Mouse (Mus musculus) gastrocnemius, adult 2 months (tissue): ENCODE measurements around the gene Hcfc1r1. TPM values are rescaled to one million over a fixed set of nuclear protein-coding genes. Genes with fewer than 3 reads are reported as not detected.
A peak's percentile ranks its signal among the peaks of the same experiment; 100 is the strongest.

Experiments
- DNase-seq: peaks from one replicate; pipeline ENCODE4 v3.0.0; 2022
- H3K27ac ChIP-seq: fragments of 200-600 bp; 2 replicates; pipeline ENCODE4 v1.8.1; 2022; ENCODE audit warnings: mild to moderate bottlenecking
- H3K4me3 ChIP-seq: fragments of 200-600 bp; 2 replicates; pipeline ENCODE4 v1.8.1; 2022; ENCODE audit warnings: mild to moderate bottlenecking, moderate library complexity
- CTCF ChIP-seq: fragments of 200-600 bp; IDR thresholded peaks from 2 replicates; pipeline ENCODE4 v1.8.1; 2022; ENCODE audit warnings: antibody characterized with exemption, mild to moderate bottlenecking, moderate library complexity
- intact Hi-C: fragments of 180-260 bp; cut with DNase I; formaldehyde crosslinking; loops from one replicate; pipeline ENCODE4 v1.15.1; 2025
- total RNA-seq, 2 experiments: library from RNA; stranded (reverse); gene quantifications; 2 replicates each; pipeline ENCODE4 v1.2.3; 2021

Gene Hcfc1r1
- total RNA-seq, 2 experiments from 2014 or later, result 112 to 137 TPM

DNA sequence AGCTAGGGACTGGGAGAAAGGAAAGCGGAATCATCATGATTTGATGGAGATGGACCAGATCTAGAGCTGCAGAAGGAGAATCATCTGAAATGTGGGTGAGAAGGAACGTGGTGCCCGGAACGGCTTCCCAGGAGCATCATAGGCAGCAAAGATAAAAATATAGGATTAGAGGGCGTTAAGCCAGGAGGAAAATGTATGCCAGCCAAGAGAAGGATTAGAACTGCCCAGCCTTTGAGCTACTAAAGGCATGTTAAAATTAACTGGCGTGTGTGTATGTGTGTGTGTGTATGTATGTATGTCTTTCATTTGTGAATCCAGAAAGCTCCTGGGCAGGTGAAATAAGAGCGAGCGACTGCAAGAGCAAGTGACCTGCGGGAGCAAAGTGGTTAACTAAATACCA is 29.9 kb downstream of the Hcfc1r1 start:
- no peak for TF ChIP-seq CTCF
- intact Hi-C loops, result loop anchor here (2.0 kb wide), 1 partner anchor 26 kb away; the partner anchor contains the start of gene Tnfrsf12a
- Histone ChIP-seq H3K4me3 (no peak overlapping the region), H3K27ac (no peak overlapping the region)
- no peak for DNase-seq

DNA sequence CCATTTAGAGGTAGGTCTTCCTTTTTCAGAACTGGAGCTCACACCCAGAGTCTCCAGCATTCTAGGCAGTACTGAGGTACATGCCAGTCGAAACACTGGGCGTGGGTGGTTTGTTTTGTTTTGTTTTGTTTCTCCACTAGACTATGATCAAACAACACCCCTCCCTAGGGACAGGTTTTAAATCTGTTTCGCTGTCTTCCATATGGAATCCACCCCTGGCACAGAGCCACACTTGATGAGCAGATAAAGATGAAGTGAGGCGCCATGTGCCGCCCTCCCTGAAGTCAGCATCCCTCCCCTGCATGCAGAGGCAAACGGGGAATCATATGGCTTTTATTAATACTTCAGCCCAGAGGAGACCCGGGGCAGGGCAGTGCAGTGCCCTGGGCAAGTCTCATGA is 31.3 kb downstream of the Hcfc1r1 start:
- TF ChIP-seq CTCF, result no peak
- Histone ChIP-seq H3K27ac (no peak overlapping the region), H3K4me3 (no peak overlapping the region)
- intact Hi-C loops, result no loop called here
- DNase-seq, result no peak

DNA sequence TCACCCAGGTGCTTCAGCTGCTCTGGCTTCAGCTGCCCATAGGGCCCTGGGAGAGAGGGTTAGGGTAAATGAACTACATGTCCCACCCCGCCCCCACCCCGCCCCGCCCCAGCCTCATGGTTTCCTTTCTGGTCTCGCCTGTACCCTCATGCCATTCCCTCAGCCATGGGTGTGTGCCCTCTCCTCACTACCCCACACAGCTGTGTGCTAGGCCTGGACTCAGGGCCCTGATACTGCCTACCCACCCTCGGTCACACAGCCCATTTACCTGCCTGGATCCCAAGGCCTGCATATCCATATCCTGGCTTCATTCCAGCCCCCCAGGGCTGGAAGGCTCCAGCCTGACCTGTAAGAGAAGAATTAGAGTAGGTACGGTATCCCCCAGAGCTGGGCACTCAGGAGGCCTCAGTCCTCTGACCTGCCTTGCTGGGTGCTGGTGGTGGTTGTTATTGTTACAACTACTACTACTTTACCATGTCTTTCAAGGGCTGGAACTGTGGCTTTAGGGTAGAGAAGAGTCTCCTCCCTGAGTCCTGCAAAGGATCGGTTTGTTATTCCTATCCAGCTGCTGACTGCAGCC is 32.2 kb downstream of the Hcfc1r1 start:
- Histone ChIP-seq H3K27ac (no peak overlapping the region), H3K4me3 (no peak overlapping the region)
- intact Hi-C loops, result loop anchor here (2.0 kb wide), 1 partner anchor 45 kb away; the partner anchor contains the start of gene Bicdl2
- no peak for DNase-seq
- no peak for TF ChIP-seq CTCF

DNA sequence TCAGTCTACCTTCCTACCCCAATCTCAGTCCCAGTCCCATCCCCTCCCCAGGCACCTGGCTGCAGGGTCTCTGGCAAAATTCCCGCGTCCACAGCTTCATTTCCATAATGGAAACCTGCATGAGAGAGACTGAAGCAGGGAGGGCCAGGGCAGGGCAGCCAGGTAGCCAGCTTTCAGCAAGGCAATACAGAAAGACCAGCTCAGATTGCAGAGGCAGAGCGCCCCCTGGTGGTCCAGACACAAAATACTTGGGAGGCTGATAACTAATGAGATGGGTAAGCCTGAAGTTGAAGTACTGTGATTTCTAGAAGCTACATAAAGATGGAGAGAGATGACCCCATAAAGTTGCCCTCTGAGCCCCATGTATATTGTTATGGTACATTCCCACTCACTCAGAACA is 32.8 kb downstream of the Hcfc1r1 start:
- intact Hi-C loops, result loop anchor here (2.0 kb wide), 1 partner anchor 45 kb away; the partner anchor contains the start of gene Bicdl2
- H3K27ac ChIP-seq, result no peak overlapping the region
- no peak overlapping the region for H3K4me3 ChIP-seq
- peak; percentile 83 for DNase-seq
- TF ChIP-seq CTCF, result peak; percentile 96

DNA sequence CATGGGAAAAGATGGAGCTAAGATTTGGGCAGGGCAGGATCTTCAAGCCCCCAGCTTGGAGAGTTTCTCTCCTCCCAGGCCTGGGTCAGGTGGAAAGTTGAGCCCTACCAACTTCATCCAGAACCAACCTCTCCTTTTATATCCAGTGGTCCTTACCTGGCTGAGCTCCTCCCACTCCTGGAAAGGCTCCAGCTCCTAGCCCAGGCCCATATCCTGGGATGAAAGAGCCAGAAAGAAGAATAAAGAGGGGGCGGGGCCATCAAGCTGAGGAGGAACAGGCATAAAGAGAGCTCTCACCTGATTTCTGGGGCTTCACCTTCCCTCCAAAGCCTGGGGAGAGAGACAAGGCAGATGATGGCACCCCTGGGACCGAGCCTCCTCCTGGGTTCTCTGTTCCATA is 43.6 kb downstream of the Hcfc1r1 start:
- no peak for TF ChIP-seq CTCF
- intact Hi-C loops, result no loop called here
- no peak overlapping the region for H3K4me3 ChIP-seq
- DNase-seq, result no peak
- no peak overlapping the region for H3K27ac ChIP-seq

DNA sequence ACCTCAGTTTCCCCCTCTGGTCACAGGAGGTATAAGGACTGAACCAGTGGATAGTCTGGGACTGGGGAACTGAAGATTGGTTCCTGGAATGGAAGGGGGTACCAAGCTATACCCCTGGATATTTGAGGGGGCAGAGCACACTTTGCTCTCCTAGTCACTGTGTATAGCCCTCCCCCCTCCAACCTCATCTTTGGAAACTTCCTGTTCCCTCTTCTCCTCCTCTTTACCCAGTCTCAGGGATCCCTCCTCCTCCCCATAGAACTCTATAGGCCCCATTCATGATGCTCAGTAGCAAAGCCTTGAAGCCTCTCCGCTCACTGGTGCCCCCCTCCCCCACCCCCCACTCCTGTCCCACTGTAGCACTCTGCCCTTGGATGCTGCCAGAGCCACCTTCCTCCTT is 46.1 kb downstream of the Hcfc1r1 start:
- intact Hi-C loops, result no loop called here
- DNase-seq, result no peak
- no peak overlapping the region for H3K4me3 ChIP-seq
- TF ChIP-seq CTCF, result no peak
- H3K27ac ChIP-seq, result no peak overlapping the region

DNA sequence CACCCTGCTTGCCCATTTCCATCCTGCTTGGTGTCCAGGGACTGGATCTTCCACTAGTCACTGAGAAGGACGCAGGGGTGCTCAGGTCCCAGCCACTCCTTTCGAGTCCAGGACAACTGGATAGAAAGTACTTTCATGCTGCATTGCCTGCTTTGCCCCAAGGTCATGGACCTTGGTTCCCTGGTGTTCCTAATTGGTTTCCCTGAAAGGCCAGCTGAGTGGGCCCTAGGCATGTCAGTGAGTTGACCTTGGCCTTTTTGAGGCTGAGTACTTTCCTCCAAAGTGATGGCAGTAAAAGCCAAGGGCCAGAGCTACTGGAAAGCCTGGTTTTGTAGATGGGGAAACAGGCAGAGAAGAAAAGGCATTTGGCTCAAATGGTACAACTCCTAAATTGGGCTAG is 48.5 kb downstream of the Hcfc1r1 start:
- H3K4me3 ChIP-seq, result no peak overlapping the region
- no peak for TF ChIP-seq CTCF
- intact Hi-C loops, result loop anchor here (10.0 kb wide), 1 partner anchor 527 kb away; the partner anchor contains the start of gene Zfp40
- DNase-seq, result no peak
- no peak overlapping the region for H3K27ac ChIP-seq

DNA sequence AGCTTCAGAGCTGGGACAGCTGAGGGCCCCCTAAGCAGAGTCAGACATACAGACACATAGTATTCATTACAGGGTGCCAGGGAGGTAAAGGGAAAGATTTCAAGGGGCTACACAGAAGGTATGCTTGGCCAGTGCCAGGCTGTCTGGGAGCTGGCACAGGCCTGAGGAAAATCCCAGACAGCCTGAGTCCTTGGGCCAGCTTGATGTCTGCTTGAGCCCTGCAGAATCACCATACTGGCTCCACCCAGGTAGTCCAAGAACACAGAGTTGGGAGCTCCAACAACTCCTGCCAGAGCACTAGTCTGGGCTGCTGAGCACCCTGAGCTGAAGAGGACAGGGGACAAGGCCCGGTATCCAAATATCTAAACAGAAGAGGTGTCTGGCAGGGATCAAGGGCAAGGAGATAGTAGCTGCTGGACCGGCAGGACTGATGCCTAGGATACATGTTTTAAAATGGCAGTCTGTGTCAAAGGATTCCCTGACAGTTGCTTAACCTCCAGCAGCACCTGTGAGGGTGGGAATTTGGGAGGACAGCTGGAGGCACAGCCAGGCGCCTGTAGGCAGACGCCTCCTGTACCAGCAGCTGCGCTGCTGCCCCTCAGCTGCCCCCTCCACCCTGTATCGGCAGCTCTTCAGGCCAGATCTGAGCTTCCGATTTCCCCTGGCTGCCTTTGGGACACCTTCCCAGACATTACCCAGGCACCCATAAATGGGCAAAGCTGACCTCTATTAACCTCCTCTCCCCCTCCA is 49.2 kb downstream of the Hcfc1r1 start, which contains the start of gene 1520401A03Rik:
Gene 1520401A03Rik, minus strand, starts transcription at position 408 of the 750 bp plus-strand sequence.
- no peak for DNase-seq
- TF ChIP-seq CTCF, result no peak

More for the DNA sequence above, 49.2 kb downstream of the Hcfc1r1 start, which contains the start of gene 1520401A03Rik:
- Histone ChIP-seq H3K27ac (no peak within 1 kb of the TSS), H3K4me3 (no peak within 1 kb of the TSS)
- intact Hi-C loops, result loop anchor here (10.0 kb wide), 1 partner anchor 528 kb away; the partner anchor contains the start of gene Zfp40

Other genes with a start within 250 kb of the Hcfc1r1 start
- gene Vmn2r117, start 193.9 kb upstream of the Hcfc1r1 start, total RNA-seq, result not detected
- gene Zfp213, start 109.4 kb upstream of the Hcfc1r1 start, total RNA-seq, result 1 to 10 TPM; 2.0 to 3.3 TPM
- 1 to 10 TPM; 1.5 to 2.1 TPM for gene Zfp13, start 74.1 kb upstream of the Hcfc1r1 start, total RNA-seq
- gene Zscan10, start 72.7 kb upstream of the Hcfc1r1 start, total RNA-seq, result not detected
- gene Mmp25, start 28.3 kb upstream of the Hcfc1r1 start, total RNA-seq, result under 1 TPM in 1 of 2 experiments, not detected in 1; 0.06 TPM
- not detected for gene Bicdl2, start 13.1 kb upstream of the Hcfc1r1 start, total RNA-seq
- gene Thoc6, start 286 bp downstream of the Hcfc1r1 start, total RNA-seq, result 1 to 10 TPM; 6.3 to 8.8 TPM
- gene Tnfrsf12a, start 3.9 kb downstream of the Hcfc1r1 start, total RNA-seq, result 10 to 100 TPM; 19.5 to 27.5 TPM
- not detected for gene Cldn6, start 5.7 kb downstream of the Hcfc1r1 start, total RNA-seq
- under 1 TPM; 0.15 to 0.17 TPM for gene Cldn9, start 10.4 kb downstream of the Hcfc1r1 start, total RNA-seq
- gene 1520401A03Rik, start 49.2 kb downstream of the Hcfc1r1 start, total RNA-seq, result not detected
- under 1 TPM; 0.53 to 0.64 TPM for gene Pkmyt1, start 52.7 kb downstream of the Hcfc1r1 start, total RNA-seq
- 1 to 10 TPM; 2.7 to 4.0 TPM for gene Paqr4, start 67.3 kb downstream of the Hcfc1r1 start, total RNA-seq
- not detected for gene Kremen2, start 72.2 kb downstream of the Hcfc1r1 start, total RNA-seq
- gene Flywch1, start 98.0 kb downstream of the Hcfc1r1 start, total RNA-seq, result 10 to 100 TPM; 43.3 to 50.4 TPM
- under 1 TPM; 0.47 to 0.51 TPM for gene Flywch2, start 112.5 kb downstream of the Hcfc1r1 start, total RNA-seq
- gene Srrm2, start 116.9 kb downstream of the Hcfc1r1 start, total RNA-seq, result 100 to 1,000 TPM; 178 to 227 TPM
- gene Elob, start 155.5 kb downstream of the Hcfc1r1 start, total RNA-seq, result 100 to 1,000 TPM; 296 to 351 TPM
- gene Prss33, start 162.5 kb downstream of the Hcfc1r1 start, total RNA-seq, result not detected
- gene Prss32, start 170.3 kb downstream of the Hcfc1r1 start, total RNA-seq, result not detected
- gene Prss41, start 170.6 kb downstream of the Hcfc1r1 start, total RNA-seq, result not detected
- gene Prss21, start 194.5 kb downstream of the Hcfc1r1 start, total RNA-seq, result not detected
- gene Dcpp1, start 207.3 kb downstream of the Hcfc1r1 start, total RNA-seq, result not detected
- gene Dcpp2, start 207.3 kb downstream of the Hcfc1r1 start, total RNA-seq, result not detected
- not detected for gene Dcpp3, start 243.9 kb downstream of the Hcfc1r1 start, total RNA-seq